Mouse (Mus musculus): ENCODE measurements around the gene Serbp1.

Gene Serbp1

GRCm38 (mm10) chr6:67301230-67301629 lies 63.3 kb downstream of the Serbp1 start:
- DNase-seq (ENCODE audit: low spot score), result no peak

- DNase-seq (ENCODE audit: low spot score), result no peak
Measured at GRCm38 (mm10) chr6:67302471-67302870, 64.5 kb downstream of the Serbp1 start.

- no peak for DNase-seq (ENCODE audit: low spot score)
Measured at GRCm38 (mm10) chr6:67303210-67303609, 65.2 kb downstream of the Serbp1 start.

GRCm38 (mm10) chr6:67308994-67309393 lies 71.0 kb downstream of the Serbp1 start:
- DNase-seq (ENCODE audit: low spot score), result no peak

GRCm38 (mm10) chr6:67309752-67310151 lies 71.8 kb downstream of the Serbp1 start:
- DNase-seq (ENCODE audit: low spot score), result no peak

- DNase-seq (ENCODE audit: low spot score), result no peak
Measured at GRCm38 (mm10) chr6:67314697-67315096, 76.7 kb downstream of the Serbp1 start.

- DNase-seq (ENCODE audit: low spot score), result no peak
Measured at GRCm38 (mm10) chr6:67317068-67317467, 79.1 kb downstream of the Serbp1 start.

GRCm38 (mm10) chr6:67317827-67318338 lies 79.9 kb downstream of the Serbp1 start:
- DNase-seq (ENCODE audit: low spot score), result no peak

- DNase-seq (ENCODE audit: low spot score), result no peak
Measured at GRCm38 (mm10) chr6:67318451-67318850, 80.5 kb downstream of the Serbp1 start.

- DNase-seq (ENCODE audit: low spot score), result no peak
Measured at GRCm38 (mm10) chr6:67323788-67324187, 85.8 kb downstream of the Serbp1 start.

GRCm38 (mm10) chr6:67337943-67338342 lies 100.0 kb downstream of the Serbp1 start:
- no peak for DNase-seq (ENCODE audit: low spot score)

- DNase-seq (ENCODE audit: low spot score), result no peak
Measured at GRCm38 (mm10) chr6:67339494-67339893, 101.5 kb downstream of the Serbp1 start.
